Mouse (Mus musculus) brain, embryonic 14.5 days (tissue): Measurements from ENCODE around the gene Rpl5.

ENCODE experiments used
- CTCF ChIP-seq: fragments of 200-500 bp; IDR thresholded peaks from 2 replicates; pipeline ENCODE4 v1.5.1; 2012; ENCODE audit warnings: inconsistent platforms, mild to moderate bottlenecking, moderate library complexity, borderline replicate concordance; ENCODE audit not compliant: insufficient read depth, insufficient read length; ENCODE audit errors: extremely low read depth
- POLR2A ChIP-seq: fragments of 200-500 bp; IDR thresholded peaks from 2 replicates; pipeline ENCODE4 v1.6.1; 2012; ENCODE audit warnings: mild to moderate bottlenecking, inconsistent platforms, borderline replicate concordance; ENCODE audit not compliant: poor library complexity, insufficient read depth, insufficient read length, severe bottlenecking; ENCODE audit errors: extremely low read depth

GRCm38 (mm10) chr5:107949607-107950006, 49.3 kb downstream of the Rpl5 start:
- TF ChIP-seq POLR2A (no peak), CTCF (no peak)
